Mouse (Mus musculus) layer of hippocampus, adult 6 months (tissue): Measurements from ENCODE around the gene Heatr3. TPM values are rescaled to one million over a fixed set of nuclear protein-coding genes. Genes with fewer than 3 reads are reported as not detected.
A peak's percentile ranks its signal among the peaks of the same experiment; 100 is the strongest.

ENCODE experiments used
- long read RNA-seq, 2 experiments: library from polyadenylated mRNA; unstranded; transcript quantifications; one replicate each; pipeline ENCODE4 v2.0.0; 2019 to 2020
- microRNA-seq: library from miRNA; unstranded; fragments of <30 nt; microRNA quantifications from one replicate; pipeline ENCODE4 v1.2.0, GENCODE M21; 2020
- polyA plus RNA-seq: library from polyadenylated mRNA; unstranded; fragments of <200 nt; fragmentation: Nextera tagmentation; gene quantifications from 2 replicates; pipeline ENCODE4 v1.2.3, GENCODE M21; 2021

The Heatr3 gene
- 10.3 and 11.2 TPM in 2 replicates for polyA plus RNA-seq
- long read RNA-seq, experiment 1, transcript Heatr3-201 (15 exons, 3,251 nt): major isoform, 14 of 22 reads
- long read RNA-seq, experiment 1, partial matches to known transcripts: 4 of 22 reads
- long read RNA-seq, experiment 1, other reads (novel, unspliced or antisense): 4 of 22 reads
- long read RNA-seq, experiment 2, transcript Heatr3-201 (15 exons, 3,251 nt): major isoform, 118 of 153 reads
- long read RNA-seq, experiment 2, partial matches to known transcripts: 22 of 153 reads
- long read RNA-seq, experiment 2, other reads (novel, unspliced or antisense): 10 of 153 reads

DNA sequence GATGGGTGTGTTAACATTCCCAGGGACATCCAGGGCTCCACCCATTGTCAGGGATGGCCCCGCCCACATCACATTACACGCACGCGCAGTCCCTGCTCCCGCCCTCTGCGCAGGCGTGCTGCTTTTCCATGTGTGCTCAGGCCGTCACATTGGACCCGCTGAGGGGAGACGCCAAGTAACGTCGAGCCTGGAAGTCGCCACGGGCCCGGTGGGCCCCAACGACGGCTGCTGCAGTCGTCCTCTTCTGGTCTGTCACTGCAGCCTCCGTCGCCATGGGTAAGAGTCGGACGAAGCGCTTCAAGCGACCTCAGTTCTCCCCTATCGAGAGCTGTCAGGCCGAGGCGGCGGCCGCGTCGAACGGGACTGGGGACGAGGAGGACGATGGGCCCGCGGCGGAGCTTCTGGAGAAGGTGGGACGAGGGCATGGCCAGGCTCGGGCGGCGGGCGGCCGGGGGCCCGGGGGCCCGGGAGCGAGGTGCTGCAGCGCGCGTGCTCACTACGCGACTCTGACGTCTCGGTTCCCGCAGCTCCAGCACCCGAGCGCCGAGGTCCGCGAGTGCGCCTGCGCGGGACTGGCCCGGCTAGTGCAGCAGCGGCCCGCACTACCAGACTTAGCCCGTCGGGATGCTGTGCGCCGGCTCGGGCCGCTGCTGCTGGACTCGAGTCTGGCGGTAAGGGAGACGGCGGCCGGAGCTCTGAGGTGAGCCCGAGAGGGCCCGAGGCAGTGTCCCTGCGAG lies at the start of gene Heatr3:
Heatr3 (plus strand) TSS at position 108 of the 737 bp plus-strand sequence.

GRCm38 (mm10) chr8:88118456-88119036 lies 19.1 kb upstream of the Heatr3 start, which contains the start of gene Cnep1r1:
Gene Cnep1r1, plus strand, starts transcription at chr8:88118769.

GRCm38 (mm10) chr8:88198945-88199571 lies 61.4 kb downstream of the Heatr3 start, which contains the start of gene Tent4b:
Gene Tent4b, plus strand, starts transcription at chr8:88199213.

Small RNA genes within 50 kb of the gene (microRNA-seq; reads per million reads assigned to microRNA genes)
- 6.4 reads per million, percentile 23 among the genes with 10 or more reads in this experiment for gene Mir7071

Other genes with a start within 250 kb of the Heatr3 start
- gene Zfp423, start 178.3 kb upstream of the Heatr3 start, polyA plus RNA-seq: 17.5 and 19.2 TPM in 2 replicates
- gene Cnep1r1, start 19.1 kb upstream of the Heatr3 start, polyA plus RNA-seq: 18.9 and 22.4 TPM in 2 replicates
- gene Tent4b, start 61.4 kb downstream of the Heatr3 start, polyA plus RNA-seq: 3.2 and 3.5 TPM in 2 replicates
- gene Adcy7, start 134.5 kb downstream of the Heatr3 start, polyA plus RNA-seq: 0.35 and 0.38 TPM in 2 replicates
- gene Brd7, start 224.3 kb downstream of the Heatr3 start, polyA plus RNA-seq: 28.1 and 30.1 TPM in 2 replicates